Mouse (Mus musculus) erythroid progenitor cell, adult 5-6 weeks (primary cell): Measurements from ENCODE around the gene Hoxd10. TPM values are rescaled to one million over a fixed set of nuclear protein-coding genes. Genes with fewer than 3 reads are reported as not detected.

Source experiments
- ATAC-seq: replicated peaks from 2 replicates; pipeline ENCODE4 v1.8.0; 2016; ENCODE audit warnings: moderate number of reproducible peaks, mild to moderate bottlenecking, moderate TSS enrichment, inconsistent platforms; ENCODE audit not compliant: poor library complexity, low FRiP score, severe bottlenecking
- total RNA-seq, 2 experiments: library from RNA; stranded (forward) in 1 of 2; stranded (reverse) in 1 of 2; fragments of 150-400 nt in 1 of 2; fragments of 186-747, 209-891 nt in 1 of 2; gene quantifications; 2 replicates each; pipeline versions ENCODE4 v1.2.3 to v1.2.4; 2015 to 2017; ENCODE audit warnings: low replicate concordance in 2 of 2

Hoxd10 gene
- total RNA-seq, 2 experiments from 2014 or later = not detected

GRCm38 (mm10) chr2:74739476-74739800, 47.7 kb downstream of the Hoxd10 start:
- ATAC-seq = no peak

GRCm38 (mm10) chr2:74739869-74740268, 48.1 kb downstream of the Hoxd10 start:
- no peak for ATAC-seq

- ATAC-seq = no peak
These were observed 48.8 kb downstream of the Hoxd10 start for GRCm38 (mm10) chr2:74740311-74741091.

GRCm38 (mm10) chr2:74741252-74741978, 49.7 kb downstream of the Hoxd10 start:
- ATAC-seq = no peak

GRCm38 (mm10) chr2:74741979-74742277, 50.2 kb downstream of the Hoxd10 start:
- ATAC-seq = no peak

Other genes starting within 250 kb of the Hoxd10 start
- gene Lnpk, start 112.5 kb upstream of the Hoxd10 start, total RNA-seq (2015; ENCODE audit: low replicate concordance) = 92.2 and 105 TPM in 2 replicates
- 137 and 183 TPM in 2 replicates for gene Lnpk, start 112.5 kb upstream of the Hoxd10 start, total RNA-seq (2017; ENCODE audit: low replicate concordance)
- gene Evx2, start 32.4 kb upstream of the Hoxd10 start, total RNA-seq (2015; ENCODE audit: low replicate concordance) = not detected in 2 replicates
- not detected in 2 replicates for gene Evx2, start 32.4 kb upstream of the Hoxd10 start, total RNA-seq (2017; ENCODE audit: low replicate concordance)
- not detected in 2 replicates for gene Hoxd13, start 23.6 kb upstream of the Hoxd10 start, total RNA-seq (2015; ENCODE audit: low replicate concordance)
- not detected in 2 replicates for gene Hoxd13, start 23.6 kb upstream of the Hoxd10 start, total RNA-seq (2017; ENCODE audit: low replicate concordance)
- gene Hoxd12, start 16.9 kb upstream of the Hoxd10 start, total RNA-seq (2015; ENCODE audit: low replicate concordance) = not detected in 2 replicates
- not detected in 2 replicates for gene Hoxd12, start 16.9 kb upstream of the Hoxd10 start, total RNA-seq (2017; ENCODE audit: low replicate concordance)
- gene Hoxd11, start 12.4 kb upstream of the Hoxd10 start, total RNA-seq (2015; ENCODE audit: low replicate concordance) = not detected in 2 replicates
- gene Hoxd11, start 12.4 kb upstream of the Hoxd10 start, total RNA-seq (2017; ENCODE audit: low replicate concordance) = not detected in 2 replicates
- not detected in 2 replicates for gene Hoxd9, start 5.8 kb downstream of the Hoxd10 start, total RNA-seq (2015; ENCODE audit: low replicate concordance)
- gene Hoxd9, start 5.8 kb downstream of the Hoxd10 start, total RNA-seq (2017; ENCODE audit: low replicate concordance) = not detected in 2 replicates
- not detected in 2 replicates for gene Hoxd8, start 12.7 kb downstream of the Hoxd10 start, total RNA-seq (2015; ENCODE audit: low replicate concordance)
- gene Hoxd8, start 12.7 kb downstream of the Hoxd10 start, total RNA-seq (2017; ENCODE audit: low replicate concordance) = not detected in 2 replicates
- gene Hoxd3, start 20.0 kb downstream of the Hoxd10 start, total RNA-seq (2015; ENCODE audit: low replicate concordance) = not detected in 2 replicates
- not detected in 2 replicates for gene Hoxd3, start 20.0 kb downstream of the Hoxd10 start, total RNA-seq (2017; ENCODE audit: low replicate concordance)
- not detected in 2 replicates for gene Hoxd4, start 20.0 kb downstream of the Hoxd10 start, total RNA-seq (2015; ENCODE audit: low replicate concordance)
- gene Hoxd4, start 20.0 kb downstream of the Hoxd10 start, total RNA-seq (2017; ENCODE audit: low replicate concordance) = not detected in 2 replicates
- gene Gm28230, start 34.8 kb downstream of the Hoxd10 start, total RNA-seq (2015; ENCODE audit: low replicate concordance) = not detected in 2 replicates
- not detected in 2 replicates for gene Gm28230, start 34.8 kb downstream of the Hoxd10 start, total RNA-seq (2017; ENCODE audit: low replicate concordance)
- not detected in 2 replicates for gene Hoxd1, start 71.1 kb downstream of the Hoxd10 start, total RNA-seq (2015; ENCODE audit: low replicate concordance)
- gene Hoxd1, start 71.1 kb downstream of the Hoxd10 start, total RNA-seq (2017; ENCODE audit: low replicate concordance) = not detected in 2 replicates
- gene Mtx2, start 133.9 kb downstream of the Hoxd10 start, total RNA-seq (2015; ENCODE audit: low replicate concordance) = 13.0 and 24.7 TPM in 2 replicates
- 7.2 and 11.7 TPM in 2 replicates for gene Mtx2, start 133.9 kb downstream of the Hoxd10 start, total RNA-seq (2017; ENCODE audit: low replicate concordance)